Mouse (Mus musculus): ENCODE data around the gene Erc1. TPM values are rescaled to one million over a fixed set of nuclear protein-coding genes. Genes with fewer than 3 reads are reported as not detected.

Erc1 gene
- polyA plus RNA-seq, 1 experiment from 2014 or later = 22.5 TPM

Other genes with a start within 250 kb of the Erc1 start
- 13.5 and 16.5 TPM in 2 replicates for gene Rad52, start 54.5 kb upstream of the Erc1 start, polyA plus RNA-seq (2016; fragmentation: Nextera tagmentation; extraction: Ambion mirVana)
- 68.6 and 71.9 TPM in 2 replicates for gene Wnk1, start 190.5 kb upstream of the Erc1 start, polyA plus RNA-seq (2016; fragmentation: Nextera tagmentation; extraction: Ambion mirVana)
- not detected in 2 replicates for gene Ninj2, start 245.2 kb upstream of the Erc1 start, polyA plus RNA-seq (2016; fragmentation: Nextera tagmentation; extraction: Ambion mirVana)